Mouse (Mus musculus): ENCODE data around the gene Ptpro.

DNA sequence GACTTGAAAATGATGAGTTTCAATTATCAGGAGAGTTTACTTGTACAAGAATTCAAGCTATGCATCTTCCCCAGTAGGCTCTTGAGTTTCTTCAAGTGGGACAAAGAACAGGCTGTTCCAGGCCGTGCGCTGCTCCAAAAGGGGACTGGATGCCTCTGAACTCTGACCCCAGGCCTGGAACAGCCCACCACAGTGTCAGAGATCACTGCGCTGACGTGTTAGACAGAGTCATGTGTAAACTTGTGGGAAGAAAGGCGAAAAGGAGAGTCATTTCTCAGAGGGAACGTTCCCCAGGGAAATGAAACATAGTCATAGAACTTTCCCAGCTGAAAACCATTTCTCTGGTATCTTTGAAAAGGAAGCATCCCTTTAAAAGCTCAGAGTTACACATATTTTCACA lies 235.3 kb downstream of the Ptpro start:
- no peak for TF ChIP-seq CTCF (IDR thresholded peaks at IDR 0.05; ENCODE audit: borderline replicate concordance, insufficient read depth, low read length)
- no peak for TF ChIP-seq POLR2A (IDR thresholded peaks at IDR 0.05; ENCODE audit: low read depth, low read length)

Data from embryonic fibroblast, embryonic 13.5 days (primary cell).